Mouse (Mus musculus) natural killer cell, adult 2 months (primary cell): ENCODE results near the gene Eef2kmt.
A peak's percentile ranks its signal among the peaks of the same experiment; 100 is the strongest.

ENCODE experiments used
- DNase-seq, 2 experiments: peaks; one replicate each; pipeline ENCODE4 v3.0.0; 2022; ENCODE audit warnings: low spot score in 2 of 2

Gene Eef2kmt

GRCm38 (mm10) chr16:5222140-5222539 is 33.6 kb downstream of the Eef2kmt start, which contains the start of gene AU021092:
AU021092 (minus strand) TSS chr16:5222299.
- no peak for DNase-seq

GRCm38 (mm10) chr16:5221403-5221802 is 34.4 kb downstream of the Eef2kmt start:
- no peak for DNase-seq

GRCm38 (mm10) chr16:5217341-5218133 is 38.2 kb downstream of the Eef2kmt start:
- no peak for DNase-seq

- DNase-seq = no peak
These were observed 39.1 kb downstream of the Eef2kmt start for GRCm38 (mm10) chr16:5216686-5217085.

- no peak for DNase-seq
These were observed 41.7 kb downstream of the Eef2kmt start for GRCm38 (mm10) chr16:5214126-5214525.

GRCm38 (mm10) chr16:5212150-5212549 is 43.6 kb downstream of the Eef2kmt start:
- DNase-seq = no peak

- DNase-seq = no peak
These were observed 45.4 kb downstream of the Eef2kmt start for GRCm38 (mm10) chr16:5210365-5210764.

- no peak for DNase-seq
These were observed 49.7 kb downstream of the Eef2kmt start for GRCm38 (mm10) chr16:5206051-5206450.

- no peak for DNase-seq
These were observed 50.3 kb downstream of the Eef2kmt start for GRCm38 (mm10) chr16:5205431-5205970.

GRCm38 (mm10) chr16:5203668-5204433 is 51.9 kb downstream of the Eef2kmt start, which contains the start of gene Nagpa:
Nagpa (minus strand) TSS chr16:5204012.
- DNase-seq = peak; percentile 49 to 69

GRCm38 (mm10) chr16:5203200-5203599 is 52.6 kb downstream of the Eef2kmt start:
- peak in 1 of 2 experiments; percentile 19 for DNase-seq

GRCm38 (mm10) chr16:5202681-5203080 is 53.1 kb downstream of the Eef2kmt start:
- DNase-seq = peak; percentile 16 to 31

GRCm38 (mm10) chr16:5195080-5195479 is 60.7 kb downstream of the Eef2kmt start:
- DNase-seq = peak; percentile 21 to 47
